10 mouse cellular contexts compared by ENCODE assay signal in genomic region chr2:118511779-118512417, GRCm38 (mm10). TPM values are rescaled to one million over a fixed set of nuclear protein-coding genes. Genes with fewer than 3 reads are reported as not detected.
DNase-seq lines count a peak whose midpoint lies in the region; ATAC-seq lines count a peak whose summit lies in the region.
"Had no signal": no experiment of that assay in that cellular context is flagged by ENCODE, and none has a peak within 500 bp of the region (broad histone marks: within the 10 kb centered on the region; RNA-seq: fewer than 3 reads in every experiment).

No protein-coding gene starts in this region.

- DNase-seq in heart, adult 18-20 months = peak; percentile 63 to 69
- no peak for DNase-seq in heart, postnatal 14 days
- DNase-seq in midbrain, embryonic 14.5 days = no peak
- peak; percentile 29 for DNase-seq in heart, postnatal 4 days
- no peak for DNase-seq in c-Kit-positive CD71-positive TER-119-positive erythroid progenitor cells, embryonic 14.5 days (ENCODE audit: low spot score)
- DNase-seq in gastrocnemius, postnatal 10 days = no peak
- DNase-seq: cerebellum, adult 9-10 months had no signal

- no peaks in the 10 kb centered on the region for H3K36me3 ChIP-seq in midbrain, embryonic 12.5 days
- no peaks in the 10 kb centered on the region for H3K36me3 ChIP-seq in midbrain, embryonic 14.5 days (ENCODE audit: control insufficient read depth, insufficient read depth, low read length)
- no peaks in the 10 kb centered on the region for H3K36me3 ChIP-seq in stomach, embryonic 15.5 days

- 0 out of 2 replicates have a peak overlapping the region, but pooled peaks have one; percentile 35 for H3K27ac ChIP-seq in midbrain, embryonic 12.5 days (replicated peaks)
- no peak overlapping the region for H3K27ac ChIP-seq in midbrain, embryonic 14.5 days (replicated peaks; ENCODE audit: low read depth, low read length)
- 0 out of 2 replicates have a peak overlapping the region, but pooled peaks have one; percentile 21 for H3K27ac ChIP-seq in stomach, embryonic 15.5 days

- 65% methylated on average over 11 of the region's 11 CpGs for WGBS in midbrain, embryonic 12.5 days
- 67% methylated on average over 11 of the region's 11 CpGs for WGBS in midbrain, embryonic 14.5 days
- 65% methylated on average over 11 of the region's 11 CpGs for WGBS in stomach, embryonic 15.5 days

- no peak overlapping the region for H3K4me2 ChIP-seq in midbrain, embryonic 12.5 days (replicated peaks)
- no peak overlapping the region for H3K4me2 ChIP-seq in midbrain, embryonic 14.5 days (ENCODE audit: low read length)
- no peak overlapping the region for H3K4me2 ChIP-seq in stomach, embryonic 15.5 days

- H3K4me3 ChIP-seq in midbrain, embryonic 12.5 days = no peak overlapping the region
- no peak overlapping the region for H3K4me3 ChIP-seq in midbrain, embryonic 14.5 days (replicated peaks; ENCODE audit: low read depth, low read length)
- no peak overlapping the region for H3K4me3 ChIP-seq in stomach, embryonic 15.5 days (replicated peaks)

- ATAC-seq in midbrain, embryonic 12.5 days (ENCODE audit: low FRiP score, low read depth) = no peak
- no peak for ATAC-seq in midbrain, embryonic 14.5 days (ENCODE audit: low FRiP score, low TSS enrichment)
- ATAC-seq in stomach, embryonic 15.5 days (ENCODE audit: insufficient read depth, low FRiP score, low read depth) = no peak
- ATAC-seq: activated CD4-positive, CD25-positive, alpha-beta regulatory T cell, adult 4 months had no signal

- H3K9me3 ChIP-seq in midbrain, embryonic 12.5 days = no peaks in the 10 kb centered on the region
- H3K9me3 ChIP-seq in midbrain, embryonic 14.5 days (ENCODE audit: control insufficient read depth, low read length) = no peaks in the 10 kb centered on the region
- no peaks in the 10 kb centered on the region for H3K9me3 ChIP-seq in stomach, embryonic 15.5 days

- peaks cover 6% of the 10 kb centered on the region; the same call in 1 of the 2 replicates for H3K27me3 ChIP-seq in midbrain, embryonic 12.5 days
- no peaks in the 10 kb centered on the region for H3K27me3 ChIP-seq in midbrain, embryonic 14.5 days (ENCODE audit: control insufficient read depth, insufficient read depth, low read length)
- H3K27me3 ChIP-seq in stomach, embryonic 15.5 days (replicated peaks) = no peaks in the 10 kb centered on the region

- H3K9ac ChIP-seq in midbrain, embryonic 12.5 days (replicated peaks) = no peak overlapping the region
- H3K9ac ChIP-seq in midbrain, embryonic 14.5 days (replicated peaks; ENCODE audit: low read length) = no peak overlapping the region
- no peak overlapping the region for H3K9ac ChIP-seq in stomach, embryonic 15.5 days

- H3K4me1 ChIP-seq in midbrain, embryonic 12.5 days = peaks cover 14% of the 10 kb centered on the region
- H3K4me1 ChIP-seq in midbrain, embryonic 14.5 days (ENCODE audit: control insufficient read depth, insufficient read depth, low read length) = peaks cover 8% of the 10 kb centered on the region; the same call in 1 of the 2 replicates
- H3K4me1 ChIP-seq in stomach, embryonic 15.5 days = peaks cover 8% of the 10 kb centered on the region

- intact Hi-C loops in heart, postnatal 14 days (cut with DNase I) = loop anchor here (5.0 kb wide), 1 partner anchor 35 kb away; the partner anchor contains the start of gene Bmf

RNA-seq across cellular contexts. Expression of gene Srp14, which starts 32.4 kb away (rescaled TPM):
- total RNA-seq in heart, adult 18-20 months (2021) = 100 to 1,000 TPM; 131 to 136 TPM
- total RNA-seq in heart, postnatal 14 days (2021) = 100 to 1,000 TPM; 113 to 115 TPM
- 280 and 286 TPM in 2 replicates for polyA plus RNA-seq in midbrain, embryonic 12.5 days (2016; fragmentation: Nextera tagmentation; extraction: Ambion mirVana)
- 327 and 366 TPM in 2 replicates for polyA plus RNA-seq in midbrain, embryonic 14.5 days (2014; fragmentation: Nextera tagmentation; extraction: Ambion mirVana)
- 100 to 1,000 TPM; 104 to 111 TPM for total RNA-seq in heart, postnatal 4 days (2021)
- 222 and 224 TPM in 2 replicates for polyA plus RNA-seq in stomach, embryonic 15.5 days (2015; fragmentation: Nextera tagmentation; extraction: Ambion mirVana)
- 100 to 1,000 TPM; 148 to 154 TPM for total RNA-seq in gastrocnemius, postnatal 10 days (2021)

RNA-seq across cellular contexts. Expression of gene Bmf, which starts 37.6 kb away (rescaled TPM):
- 1 to 10 TPM; 5.2 to 5.4 TPM for total RNA-seq in heart, adult 18-20 months (2021)
- total RNA-seq in heart, postnatal 14 days (2021) = 10 to 100 TPM; 18.6 to 21.7 TPM
- polyA plus RNA-seq in midbrain, embryonic 12.5 days (2016; fragmentation: Nextera tagmentation; extraction: Ambion mirVana) = 2.1 and 4.1 TPM in 2 replicates
- polyA plus RNA-seq in midbrain, embryonic 14.5 days (2014; fragmentation: Nextera tagmentation; extraction: Ambion mirVana) = 1.9 and 2.8 TPM in 2 replicates
- 1 to 10 TPM; 4.2 to 7.6 TPM for total RNA-seq in heart, postnatal 4 days (2021)
- polyA plus RNA-seq in stomach, embryonic 15.5 days (2015; fragmentation: Nextera tagmentation; extraction: Ambion mirVana) = 3.6 and 5.2 TPM in 2 replicates
- 10 to 100 TPM; 14.5 to 15.7 TPM for total RNA-seq in gastrocnemius, postnatal 10 days (2021)

Comparison
In these comparisons a context has a peak if more than half of its experiments do, and no peak if none do; other contexts are left out.
1. DNase-seq: peak in heart, adult 18-20 months (2 of 2) and heart, postnatal 4 days (single experiment); none in heart, postnatal 14 days (0 of 2), midbrain, embryonic 14.5 days (single experiment), c-Kit-positive CD71-positive TER-119-positive erythroid progenitor cells, embryonic 14.5 days (single experiment) and gastrocnemius, postnatal 10 days (single experiment).